Mouse (Mus musculus): Measurements from ENCODE around the gene Gm11565.
"Not testable (repeated sequence)": the region's sequence is repeated elsewhere in the genome, so short reads cannot be mapped to it uniquely, and the experiment has no call there.

Gene Gm11565

GRCm38 (mm10) chr11:99914451-99914850, at the start of gene Gm11565:
Gene Gm11565 (plus strand): TSS chr11:99914751.
- DNase-seq (ENCODE audit: extremely low read depth, low read depth, low spot score): no peak

GRCm38 (mm10) chr11:99873089-99873488, 41.5 kb upstream of the Gm11565 start, which contains the start of gene Krtap9-1:
Gene Krtap9-1 (plus strand): TSS chr11:99873389.
- not testable (repeated sequence) for DNase-seq (ENCODE audit: extremely low read depth, low read depth, low spot score)

- DNase-seq (ENCODE audit: extremely low read depth, low read depth, low spot score): not testable (repeated sequence)
These were observed 35.7 kb upstream of the Gm11565 start, which contains the start of gene Gm11567 for GRCm38 (mm10) chr11:99878887-99879286. Gene Gm11567 (plus strand): TSS chr11:99879187.

- no peak for DNase-seq (ENCODE audit: extremely low read depth, low read depth, low spot score)
These were observed 6.9 kb upstream of the Gm11565 start, which contains the start of gene Krtap31-1 for GRCm38 (mm10) chr11:99907620-99908019. Gene Krtap31-1 (plus strand): TSS chr11:99907920.

- DNase-seq (ENCODE audit: extremely low read depth, low read depth, low spot score): no peak
These were observed 21.4 kb downstream of the Gm11565 start, which contains the start of gene Krtap31-2 for GRCm38 (mm10) chr11:99935991-99936390. Gene Krtap31-2 (plus strand): TSS chr11:99936291.

- no peak for DNase-seq (ENCODE audit: extremely low read depth, low read depth, low spot score)
These were observed 23.3 kb downstream of the Gm11565 start for GRCm38 (mm10) chr11:99937751-99938264.

GRCm38 (mm10) chr11:99948175-99948574, 33.6 kb downstream of the Gm11565 start, which contains the start of gene Krtap9-5:
Gene Krtap9-5 (plus strand): TSS chr11:99948475.
- no peak for DNase-seq (ENCODE audit: extremely low read depth, low read depth, low spot score)

GRCm38 (mm10) chr11:99964213-99964612, 49.7 kb downstream of the Gm11565 start:
- no peak for DNase-seq (ENCODE audit: extremely low read depth, low read depth, low spot score)
